Mouse (Mus musculus): ENCODE data around the gene Spsb2. TPM values are rescaled to one million over a fixed set of nuclear protein-coding genes. Genes with fewer than 3 reads are reported as not detected.
A peak's percentile ranks its signal among the peaks of the same experiment; 100 is the strongest.

Gene Spsb2
- polyA plus RNA-seq (2014; fragmentation: Nextera tagmentation; extraction: Ambion mirVana), result 4.7 and 5.3 TPM in 2 replicates

DNA sequence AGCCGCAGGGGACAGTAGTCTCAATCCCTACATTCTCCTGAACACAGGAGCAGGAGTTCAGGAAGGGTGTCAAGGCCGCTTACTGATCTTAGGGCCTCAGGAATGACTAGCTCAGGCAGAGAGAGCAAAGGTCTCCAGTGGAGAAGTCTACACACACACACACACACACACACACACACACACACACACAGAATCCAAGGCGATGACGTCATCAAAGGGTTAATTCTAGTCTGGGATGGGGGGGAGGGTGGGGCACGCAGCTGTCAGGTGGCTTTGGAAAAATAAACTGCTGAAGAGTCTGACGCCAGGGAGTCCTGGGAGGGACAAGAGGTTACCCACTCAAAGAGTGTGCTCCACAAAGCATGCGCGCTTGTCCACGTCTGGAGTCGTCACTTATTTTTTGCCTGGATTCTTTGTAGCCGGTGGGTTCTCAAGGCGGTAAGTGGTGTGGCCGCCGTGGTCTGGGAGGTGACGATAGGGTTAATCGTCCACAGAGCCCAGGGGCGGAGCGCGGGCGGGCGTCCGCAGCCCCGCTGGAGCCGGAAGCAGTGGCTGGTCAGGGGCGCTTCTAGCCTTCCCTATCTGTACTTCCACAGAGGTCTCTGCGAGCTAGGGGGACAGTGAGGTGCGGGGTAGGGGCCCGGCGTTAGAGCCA, at the start of gene Spsb2:
Spsb2 (plus strand) TSS at position 304 of the 655 bp plus-strand sequence.
- Histone ChIP-seq H3K27me3 (replicated peaks; ENCODE audit: control insufficient read depth, insufficient read depth, low read length) (no peaks in the 10 kb centered on the region), H3K4me1 (ENCODE audit: control insufficient read depth, insufficient read depth, low read length) (peaks cover 18% of the 10 kb centered on the region), H3K9me3 (replicated peaks; ENCODE audit: control insufficient read depth, low read length) (no peaks in the 10 kb centered on the region), H3K9ac (ENCODE audit: low read length) (peak within 1 kb of the TSS; percentile 72), H3K27ac (ENCODE audit: low read depth, low read length) (peak within 1 kb of the TSS; percentile 72), H3K36me3 (ENCODE audit: control insufficient read depth, insufficient read depth, low read length) (peaks cover 21% of the 10 kb centered on the region), H3K4me3 (ENCODE audit: low read depth, low read length) (peak within 1 kb of the TSS; percentile 42), H3K4me2 (ENCODE audit: low read length) (peak within 1 kb of the TSS; percentile 95)
- DNase-seq (ENCODE audit: low spot score), result peak; percentile 60
- ATAC-seq, result peak; percentile 25
- WGBS, result 5% methylated on average over 29 of the region's 29 CpGs

DNA sequence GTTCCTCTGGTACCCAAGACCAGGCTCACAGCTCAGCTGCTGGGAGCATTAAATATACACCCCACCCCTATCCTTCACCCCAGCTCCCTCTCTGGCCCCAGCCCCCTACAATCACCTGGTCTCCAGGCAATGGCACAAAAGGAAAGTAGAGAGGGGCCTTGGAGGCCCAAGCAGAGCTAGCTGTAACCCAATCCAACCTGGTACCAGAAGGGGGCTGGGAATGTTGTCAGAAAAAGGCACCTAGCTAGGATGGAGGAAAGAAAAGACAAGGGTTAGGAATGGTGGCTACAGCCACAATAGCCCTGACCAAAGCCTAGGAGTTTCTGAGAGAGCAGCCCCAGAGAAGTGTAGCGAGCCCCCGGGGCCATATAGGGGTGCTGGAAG, 49.6 kb upstream of the Spsb2 start:
- Histone ChIP-seq H3K9me3 (replicated peaks; ENCODE audit: control insufficient read depth, low read length) (no peaks in the 10 kb centered on the region), H3K4me1 (ENCODE audit: control insufficient read depth, insufficient read depth, low read length) (peaks cover 34% of the 10 kb centered on the region), H3K9ac (ENCODE audit: low read length) (no peak overlapping the region), H3K27me3 (replicated peaks; ENCODE audit: control insufficient read depth, insufficient read depth, low read length) (no peaks in the 10 kb centered on the region), H3K4me3 (ENCODE audit: low read depth, low read length) (no peak overlapping the region), H3K36me3 (ENCODE audit: control insufficient read depth, insufficient read depth, low read length) (no peaks in the 10 kb centered on the region), H3K4me2 (ENCODE audit: low read length) (peak overlapping the region; percentile 65), H3K27ac (ENCODE audit: low read depth, low read length) (peak overlapping the region; percentile 97)
- WGBS, result 51% methylated on average over 2 of the region's 2 CpGs
- DNase-seq (ENCODE audit: low spot score) (no peak), ATAC-seq (no peak)

DNA sequence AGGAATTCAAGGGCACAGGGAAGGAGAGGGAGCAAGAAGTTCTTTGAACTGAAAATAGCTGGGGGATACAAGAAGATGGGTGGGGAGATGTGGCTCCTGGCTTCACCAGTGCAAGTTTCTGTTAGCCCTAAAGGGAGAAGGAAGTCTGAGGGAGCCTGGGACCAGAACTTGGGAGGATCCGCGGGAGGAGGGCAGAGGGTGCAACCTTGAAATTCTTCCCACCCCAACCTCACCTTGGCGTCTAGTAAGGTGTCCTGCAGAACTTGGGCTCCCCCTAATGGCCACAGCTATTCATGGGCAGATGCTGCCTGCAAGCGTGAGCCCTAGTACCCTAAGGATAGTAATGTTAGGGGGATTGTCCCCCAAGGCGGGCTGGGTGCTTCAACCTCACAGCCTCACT, 49.2 kb upstream of the Spsb2 start:
- Histone ChIP-seq H3K9ac (ENCODE audit: low read length) (no peak overlapping the region), H3K4me1 (ENCODE audit: control insufficient read depth, insufficient read depth, low read length) (peaks cover 30% of the 10 kb centered on the region), H3K4me3 (ENCODE audit: low read depth, low read length) (no peak overlapping the region), H3K4me2 (ENCODE audit: low read length) (peak overlapping the region; percentile 65), H3K27me3 (replicated peaks; ENCODE audit: control insufficient read depth, insufficient read depth, low read length) (no peaks in the 10 kb centered on the region), H3K9me3 (replicated peaks; ENCODE audit: control insufficient read depth, low read length) (no peaks in the 10 kb centered on the region), H3K36me3 (ENCODE audit: control insufficient read depth, insufficient read depth, low read length) (no peaks in the 10 kb centered on the region), H3K27ac (ENCODE audit: low read depth, low read length) (no peak overlapping the region)
- DNase-seq (ENCODE audit: low spot score) (peak; percentile 82), ATAC-seq (no peak)
- WGBS, result 3% methylated on average over 5 of the region's 5 CpGs

DNA sequence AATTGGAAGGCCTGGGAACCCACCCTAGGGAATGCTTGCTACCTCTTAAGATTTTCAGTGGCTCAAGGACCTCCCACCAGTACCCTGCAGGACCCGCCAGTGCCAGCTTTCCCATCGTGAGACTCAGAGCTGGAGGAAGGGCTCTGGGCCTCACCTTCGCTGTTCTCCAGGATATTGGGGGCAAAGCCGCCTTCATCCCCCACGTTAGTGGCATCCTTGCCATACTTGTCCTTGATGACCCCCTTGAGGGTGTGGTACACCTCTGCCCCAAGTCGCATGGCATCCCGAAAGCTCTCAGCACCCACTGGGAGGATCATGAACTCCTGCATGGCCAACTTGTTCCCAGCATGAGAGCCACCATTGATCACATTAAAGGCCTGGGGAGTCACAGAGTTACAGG, 42.5 kb upstream of the Spsb2 start:
- H3K4me2 ChIP-seq (ENCODE audit: low read length), result no peak overlapping the region
- ATAC-seq, result no peak
- no peaks in the 10 kb centered on the region for H3K36me3 ChIP-seq (ENCODE audit: control insufficient read depth, insufficient read depth, low read length)
- no peaks in the 10 kb centered on the region for H3K27me3 ChIP-seq (replicated peaks; ENCODE audit: control insufficient read depth, insufficient read depth, low read length)
- DNase-seq (ENCODE audit: low spot score), result no peak
- no peak overlapping the region for H3K27ac ChIP-seq (ENCODE audit: low read depth, low read length)
- H3K9me3 ChIP-seq (replicated peaks; ENCODE audit: control insufficient read depth, low read length), result no peaks in the 10 kb centered on the region
- H3K4me3 ChIP-seq (ENCODE audit: low read depth, low read length), result no peak overlapping the region
- no peak overlapping the region for H3K9ac ChIP-seq (ENCODE audit: low read length)
- peaks cover 5% of the 10 kb centered on the region for H3K4me1 ChIP-seq (ENCODE audit: control insufficient read depth, insufficient read depth, low read length)
- WGBS, result 85% methylated on average over 7 of the region's 7 CpGs

DNA sequence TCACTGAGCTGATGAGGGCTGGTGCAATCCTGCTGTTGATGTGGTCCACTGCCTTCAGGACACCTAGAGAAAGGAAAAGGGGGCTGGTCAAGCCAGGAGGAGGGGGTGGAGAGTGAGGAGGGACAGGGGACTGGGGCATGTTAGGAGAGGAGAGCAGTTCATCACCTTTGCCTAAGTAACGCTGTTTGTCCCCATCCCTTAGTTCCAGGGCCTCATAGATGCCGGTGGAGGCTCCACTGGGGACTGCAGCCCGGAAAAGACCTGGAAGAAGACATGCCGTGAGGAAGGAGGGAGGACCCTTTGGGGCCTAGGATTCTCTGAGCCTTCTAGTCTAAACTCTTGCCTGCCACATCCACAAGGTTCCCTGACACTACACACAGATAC, 40.9 kb upstream of the Spsb2 start:
- Histone ChIP-seq H3K4me3 (ENCODE audit: low read depth, low read length) (no peak overlapping the region), H3K36me3 (ENCODE audit: control insufficient read depth, insufficient read depth, low read length) (no peaks in the 10 kb centered on the region), H3K4me2 (ENCODE audit: low read length) (0 out of 2 replicates have a peak overlapping the region, but pooled peaks have one; percentile 77), H3K9me3 (replicated peaks; ENCODE audit: control insufficient read depth, low read length) (no peaks in the 10 kb centered on the region), H3K9ac (ENCODE audit: low read length) (no peak overlapping the region; the same call in 1 of the 2 replicates), H3K27ac (ENCODE audit: low read depth, low read length) (no peak overlapping the region), H3K27me3 (replicated peaks; ENCODE audit: control insufficient read depth, insufficient read depth, low read length) (no peaks in the 10 kb centered on the region), H3K4me1 (ENCODE audit: control insufficient read depth, insufficient read depth, low read length) (peaks cover 5% of the 10 kb centered on the region)
- ATAC-seq (no peak), DNase-seq (ENCODE audit: low spot score) (no peak)
- WGBS, result 31% methylated on average over 4 of the region's 4 CpGs

DNA sequence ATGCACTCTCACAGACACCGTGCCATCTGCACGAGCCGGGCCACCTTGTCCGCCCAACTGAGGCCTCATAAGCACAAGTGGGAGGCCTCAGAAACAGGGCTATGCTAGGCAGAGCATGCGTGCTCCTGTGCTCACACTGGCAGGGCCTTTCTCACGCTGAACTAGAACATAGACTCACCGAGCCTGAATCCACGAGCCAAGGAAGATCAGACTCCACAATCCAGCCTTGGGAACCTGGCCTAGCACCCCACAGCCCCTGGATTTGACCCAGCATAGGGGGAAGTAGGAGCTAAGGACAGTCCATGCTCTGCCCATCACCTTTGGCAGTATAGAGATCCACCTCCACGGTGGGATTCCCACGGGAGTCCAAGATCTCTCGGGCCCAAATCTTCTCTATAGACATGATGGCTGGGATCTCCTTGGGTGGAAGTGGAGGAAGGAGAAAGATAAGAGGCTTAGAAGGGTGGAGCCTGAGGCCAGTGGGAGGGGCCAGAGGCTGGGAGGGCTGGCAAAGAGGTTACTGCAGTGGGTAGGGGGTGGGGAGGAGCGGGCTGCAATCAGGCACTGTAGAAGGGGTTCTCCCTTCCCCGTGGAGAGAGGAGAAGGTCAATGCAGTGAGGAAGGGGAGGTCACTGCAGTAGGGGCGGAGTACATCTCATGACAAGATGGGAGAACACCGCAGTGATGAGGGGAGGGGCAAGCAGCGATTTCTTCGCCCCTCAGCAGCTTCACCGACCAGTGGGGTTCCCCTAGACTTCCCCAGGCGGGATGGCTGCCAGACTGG, 40.3 kb upstream of the Spsb2 start:
- H3K9ac ChIP-seq (ENCODE audit: low read length), result no peak overlapping the region; the same call in 1 of the 2 replicates
- no peaks in the 10 kb centered on the region for H3K27me3 ChIP-seq (replicated peaks; ENCODE audit: control insufficient read depth, insufficient read depth, low read length)
- WGBS, result 23% methylated on average over 19 of the region's 19 CpGs
- no peaks in the 10 kb centered on the region for H3K36me3 ChIP-seq (ENCODE audit: control insufficient read depth, insufficient read depth, low read length)
- H3K4me3 ChIP-seq (ENCODE audit: low read depth, low read length), result peak overlapping the region; percentile 43
- DNase-seq (ENCODE audit: low spot score) (peak; percentile 14), ATAC-seq (0 out of 2 replicates have a peak, but pooled peaks have one; percentile 19)
- H3K4me2 ChIP-seq (ENCODE audit: low read length), result peak overlapping the region; percentile 77
- no peaks in the 10 kb centered on the region for H3K9me3 ChIP-seq (replicated peaks; ENCODE audit: control insufficient read depth, low read length)
- H3K27ac ChIP-seq (ENCODE audit: low read depth, low read length), result no peak overlapping the region
- H3K4me1 ChIP-seq (ENCODE audit: control insufficient read depth, insufficient read depth, low read length), result peaks cover 5% of the 10 kb centered on the region

DNA sequence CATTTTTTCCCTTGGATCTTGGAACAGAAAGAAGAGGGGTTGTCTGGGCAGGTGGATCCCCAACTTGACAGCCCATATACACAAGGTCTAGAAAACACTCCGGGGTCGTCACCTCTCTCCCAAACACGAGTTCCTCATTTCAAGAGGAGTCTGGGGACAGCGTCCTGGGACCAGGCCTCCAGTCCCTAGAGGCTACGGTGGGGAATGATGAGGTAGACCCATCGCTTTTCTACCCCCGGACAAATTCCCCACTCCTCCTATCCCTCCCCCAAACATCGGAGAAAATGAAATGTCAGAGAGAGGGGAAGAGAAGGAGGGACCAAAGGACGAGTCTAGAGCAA, 39.8 kb upstream of the Spsb2 start:
- H3K4me1 ChIP-seq (ENCODE audit: control insufficient read depth, insufficient read depth, low read length), result peaks cover 5% of the 10 kb centered on the region
- ATAC-seq, result peak; percentile 10
- 8% methylated on average over 9 of the region's 9 CpGs for WGBS
- peak overlapping the region; percentile 71; the same call in 1 of the 2 replicates for H3K9ac ChIP-seq (ENCODE audit: low read length)
- DNase-seq (ENCODE audit: low spot score), result no peak
- H3K4me3 ChIP-seq (ENCODE audit: low read depth, low read length), result peak overlapping the region; percentile 43
- H3K4me2 ChIP-seq (ENCODE audit: low read length), result peak overlapping the region; percentile 77
- H3K9me3 ChIP-seq (replicated peaks; ENCODE audit: control insufficient read depth, low read length), result no peaks in the 10 kb centered on the region
- H3K36me3 ChIP-seq (ENCODE audit: control insufficient read depth, insufficient read depth, low read length), result no peaks in the 10 kb centered on the region
- no peak overlapping the region for H3K27ac ChIP-seq (ENCODE audit: low read depth, low read length)
- H3K27me3 ChIP-seq (replicated peaks; ENCODE audit: control insufficient read depth, insufficient read depth, low read length), result no peaks in the 10 kb centered on the region

DNA sequence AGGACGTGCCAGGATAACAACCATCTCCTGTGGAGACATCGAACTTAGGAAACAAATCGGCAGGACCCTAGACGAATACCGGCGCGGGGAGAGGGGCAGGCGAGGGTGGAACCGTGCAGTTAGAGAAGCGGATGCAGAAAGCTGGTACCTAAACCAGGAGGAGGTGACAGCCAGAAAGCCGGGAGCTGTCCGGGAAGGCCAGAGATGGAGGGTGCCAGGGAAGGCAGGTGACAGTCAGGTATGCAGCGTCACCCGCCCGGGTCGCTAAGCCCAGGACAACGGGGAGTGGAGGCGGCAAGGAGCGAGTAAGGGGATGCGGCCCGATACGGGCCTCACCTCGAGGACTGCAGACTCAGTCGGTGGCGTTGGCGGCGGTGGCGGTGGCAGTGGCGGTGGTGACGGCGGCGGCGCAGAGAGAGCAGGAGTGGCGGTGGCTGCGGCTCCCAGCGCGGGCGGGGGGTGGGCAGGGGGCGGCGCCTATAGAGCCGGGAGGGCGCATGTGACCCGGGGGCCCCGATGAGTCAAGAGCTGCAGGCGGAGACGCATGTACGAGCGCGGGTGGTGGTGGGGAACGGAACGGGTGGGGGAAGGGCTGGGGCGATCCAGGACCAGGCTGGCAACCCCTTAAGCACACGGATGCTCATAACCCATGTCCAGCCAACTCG, 39.2 kb upstream of the Spsb2 start, which contains the start of gene Eno2:
Eno2 (minus strand) TSS at position 573 of the 665 bp plus-strand sequence.
- peak within 1 kb of the TSS; percentile 43 for H3K4me3 ChIP-seq (ENCODE audit: low read depth, low read length)
- H3K9me3 ChIP-seq (replicated peaks; ENCODE audit: control insufficient read depth, low read length), result no peaks in the 10 kb centered on the region
- no peaks in the 10 kb centered on the region for H3K27me3 ChIP-seq (replicated peaks; ENCODE audit: control insufficient read depth, insufficient read depth, low read length)
- H3K4me2 ChIP-seq (ENCODE audit: low read length), result peak within 1 kb of the TSS; percentile 77
- under 1% methylated on average over 54 of the region's 54 CpGs for WGBS
- peak; percentile 76 for DNase-seq (ENCODE audit: low spot score)
- no peaks in the 10 kb centered on the region for H3K36me3 ChIP-seq (ENCODE audit: control insufficient read depth, insufficient read depth, low read length)
- peaks cover 5% of the 10 kb centered on the region for H3K4me1 ChIP-seq (ENCODE audit: control insufficient read depth, insufficient read depth, low read length)
- peak; percentile 86 for ATAC-seq
- H3K9ac ChIP-seq (ENCODE audit: low read length), result peak within 1 kb of the TSS; percentile 71
- H3K27ac ChIP-seq (ENCODE audit: low read depth, low read length), result peak within 1 kb of the TSS; percentile 27; the same call in 1 of the 2 replicates

Measured in forebrain, embryonic 14.5 days (tissue).